Mouse (Mus musculus) spleen, adult 18-20 months (tissue): Measurements from ENCODE around the gene Vmn2r12.
"Not testable (repeated sequence)": the region's sequence is repeated elsewhere in the genome, so short reads cannot be mapped to it uniquely, and the experiment has no call there.

ENCODE experiments used
- DNase-seq, 2 experiments: peaks; one replicate each; pipeline ENCODE4 v3.0.0; 2022; ENCODE audit warnings: mixed read lengths in 2 of 2

The Vmn2r12 gene

GRCm38 (mm10) chr5:109097850-109098249, at the start of gene Vmn2r12:
TSS of gene Vmn2r12 (minus strand) at chr5:109097950.
- not testable (repeated sequence) for DNase-seq

GRCm38 (mm10) chr5:109139546-109139945, 41.8 kb upstream of the Vmn2r12 start:
- no peak for DNase-seq

GRCm38 (mm10) chr5:109136731-109137130, 39.0 kb upstream of the Vmn2r12 start:
- DNase-seq = no peak

GRCm38 (mm10) chr5:109096482-109096881, 1.3 kb downstream of the Vmn2r12 start:
- DNase-seq = not testable (repeated sequence)

GRCm38 (mm10) chr5:109072016-109072415, 25.7 kb downstream of the Vmn2r12 start:
- DNase-seq = not testable (repeated sequence)

- DNase-seq = not testable (repeated sequence)
Measured at GRCm38 (mm10) chr5:109059469-109059868, 38.3 kb downstream of the Vmn2r12 start, which contains the start of gene Vmn2r11. TSS of gene Vmn2r11 (minus strand) at chr5:109059569.

DNA sequence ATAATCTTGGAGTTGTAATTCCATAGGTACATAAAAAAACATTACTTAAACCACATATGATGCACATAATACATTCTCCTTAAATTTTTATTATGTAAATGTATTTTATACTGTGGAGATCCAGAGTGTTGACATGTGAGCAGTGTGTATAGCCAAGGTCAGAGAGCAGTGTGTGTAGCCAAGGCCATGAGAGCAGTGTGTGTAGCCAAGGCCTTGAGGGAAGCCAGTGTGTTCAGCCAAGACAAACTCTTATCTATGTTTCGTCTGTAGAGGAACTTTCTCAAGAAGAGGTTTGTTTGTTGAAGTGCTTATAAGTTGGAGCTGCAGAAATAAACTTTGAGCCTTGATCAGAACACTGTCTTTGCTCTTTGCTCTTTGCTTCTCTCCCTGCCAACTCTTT, 42.5 kb downstream of the Vmn2r12 start:
- DNase-seq = no peak
